Mouse (Mus musculus): ENCODE measurements around the gene Atp6v1g2. TPM values are rescaled to one million over a fixed set of nuclear protein-coding genes. Genes with fewer than 3 reads are reported as not detected.
A peak's percentile ranks its signal among the peaks of the same experiment; 100 is the strongest.
"Not testable (repeated sequence)": the region's sequence is repeated elsewhere in the genome, so short reads cannot be mapped to it uniquely, and the experiment has no call there.

The Atp6v1g2 gene
- total RNA-seq, 2 experiments from 2014 or later, result 1.9 to 2.3 TPM

DNA sequence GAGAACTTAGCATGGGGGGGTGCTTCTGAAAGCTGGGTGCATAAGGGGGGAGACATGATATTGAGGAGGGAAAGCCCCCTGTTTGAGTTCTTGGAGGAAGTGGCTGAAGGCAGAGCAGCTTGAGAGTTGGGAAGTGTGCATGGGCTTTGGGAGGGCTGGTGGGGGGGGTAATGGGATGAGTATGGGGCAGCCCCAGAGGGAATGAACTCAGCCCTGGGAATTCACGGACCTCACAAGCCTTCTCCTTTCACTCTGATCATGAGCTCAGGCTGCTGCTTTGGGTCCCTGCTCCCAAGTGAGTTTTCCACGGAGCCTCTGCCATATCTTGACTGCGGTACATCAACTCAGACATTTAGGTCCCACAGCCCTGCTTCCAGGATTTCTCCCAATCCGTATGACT is 31.0 kb upstream of the Atp6v1g2 start:
- DNase-seq, result no peak

DNA sequence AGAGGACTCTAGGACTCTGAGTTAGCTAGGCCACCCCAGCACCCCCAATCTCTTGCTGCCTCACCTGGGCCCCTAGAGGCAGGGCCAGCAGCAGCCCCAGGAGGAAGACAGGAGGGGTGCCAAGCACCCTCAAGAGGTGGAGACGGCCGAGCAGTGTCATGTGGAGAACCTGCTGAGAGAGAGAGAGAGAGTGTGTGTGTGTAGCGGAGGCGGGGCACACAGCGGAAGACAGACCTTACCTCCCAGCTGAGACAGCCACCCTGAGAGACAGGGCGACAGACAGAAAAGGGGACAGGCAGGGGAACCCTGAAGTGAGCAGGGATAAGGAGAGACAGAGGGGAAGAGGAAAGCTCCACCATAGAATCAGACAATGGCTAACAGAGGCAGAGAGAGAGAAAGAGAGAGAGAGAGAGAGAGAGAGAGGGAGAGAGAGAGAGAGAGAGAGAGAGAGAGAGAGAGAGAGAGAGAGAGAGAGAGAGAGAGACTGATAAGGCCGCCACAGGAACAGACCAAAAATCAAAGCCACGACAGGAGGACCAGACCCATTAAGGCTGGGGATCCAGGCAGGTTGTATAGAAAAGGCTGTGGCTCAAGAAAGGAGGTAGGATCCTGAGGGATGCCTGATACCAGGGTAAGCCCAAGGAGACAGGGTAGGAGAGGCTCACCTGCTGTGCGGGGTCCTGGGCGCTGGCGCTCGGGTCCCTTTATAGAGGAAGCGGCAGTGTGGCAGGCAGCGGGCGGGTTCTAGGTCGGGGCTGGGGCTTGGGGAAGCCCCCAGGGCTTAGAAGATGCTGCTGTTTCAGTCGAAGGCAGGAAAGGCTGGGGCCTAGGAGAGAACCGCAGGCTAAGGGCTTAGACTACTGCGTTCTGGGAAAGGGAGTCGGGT is 28.7 kb upstream of the Atp6v1g2 start, which contains the start of gene Lta:
Gene Lta (minus strand): TSS at position 858 of the 886 bp plus-strand sequence.
- no peak for DNase-seq

DNA sequence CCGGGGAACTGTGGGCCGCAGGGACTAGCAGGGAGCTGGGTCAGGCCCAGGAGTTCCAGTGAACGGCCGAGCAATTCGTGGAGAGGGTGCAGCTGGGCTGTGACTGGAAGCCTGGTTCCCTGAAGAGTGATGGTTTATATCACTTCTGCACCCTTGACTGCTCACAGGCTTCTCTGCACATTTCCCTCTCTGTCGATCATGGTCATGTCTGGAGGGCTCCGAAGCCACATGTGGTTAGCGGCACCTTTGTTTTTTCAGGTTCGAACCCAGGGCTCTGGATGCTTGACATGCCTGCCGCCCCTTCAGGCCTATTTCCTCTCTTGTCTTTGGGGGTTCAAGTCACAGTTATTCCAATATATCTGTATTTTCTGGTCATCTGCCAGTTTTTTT is 28.1 kb upstream of the Atp6v1g2 start:
- no peak for DNase-seq

DNA sequence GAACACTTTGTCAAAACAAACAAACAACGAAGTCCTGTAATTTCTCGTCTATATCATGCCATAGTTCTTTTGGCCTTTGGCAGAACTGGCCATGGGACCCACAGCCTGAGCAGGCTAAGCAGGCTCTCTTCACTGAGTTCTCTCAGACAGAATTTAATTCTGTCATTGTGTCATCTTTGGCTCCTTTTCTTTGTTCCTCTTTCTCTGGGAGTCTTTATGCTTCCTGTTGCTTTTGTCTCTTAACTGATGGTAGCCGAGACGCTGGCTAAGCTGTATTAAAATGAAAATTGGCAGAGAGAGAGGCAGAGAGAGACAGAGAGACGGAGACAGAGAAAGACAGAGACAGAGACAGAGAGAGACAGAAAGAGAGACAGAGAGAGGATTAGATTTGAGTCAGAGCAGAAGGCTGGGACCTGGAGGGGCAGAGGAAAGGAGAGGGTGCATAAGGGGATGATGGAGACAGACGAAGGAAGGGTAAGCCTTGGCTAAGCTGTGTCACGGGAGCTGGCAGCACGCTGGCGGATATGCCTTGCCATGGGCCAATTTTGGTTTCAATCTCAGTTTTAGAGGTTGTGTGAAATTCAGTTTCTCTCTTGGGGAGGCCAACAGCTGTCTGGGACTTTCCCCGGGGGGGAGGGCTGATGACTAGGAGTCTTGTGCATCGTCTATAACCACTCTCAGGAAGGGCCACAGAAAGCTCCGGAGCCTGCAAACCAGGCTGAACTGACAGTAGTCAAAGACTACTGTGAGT is 23.5 kb upstream of the Atp6v1g2 start:
- DNase-seq, result no peak

DNA sequence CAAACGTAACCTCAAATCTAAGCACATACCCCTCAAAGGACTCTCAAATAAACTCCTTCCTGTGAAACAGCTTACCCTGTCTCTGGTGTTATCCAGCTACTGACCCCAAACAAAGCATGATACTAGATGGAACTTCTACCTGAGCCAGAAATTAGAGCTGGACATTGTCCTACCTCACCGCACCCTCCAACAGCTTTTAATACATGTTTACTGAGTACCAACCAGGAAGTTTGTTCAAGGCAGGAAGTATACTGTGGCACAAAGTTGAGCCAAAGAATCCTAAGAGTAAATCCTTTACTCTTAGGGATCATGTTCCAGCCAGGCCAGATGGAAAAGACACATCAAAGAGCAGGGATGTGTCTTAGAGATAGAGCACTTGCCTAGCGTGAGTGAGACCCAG is 22.9 kb upstream of the Atp6v1g2 start:
- DNase-seq, result no peak

DNA sequence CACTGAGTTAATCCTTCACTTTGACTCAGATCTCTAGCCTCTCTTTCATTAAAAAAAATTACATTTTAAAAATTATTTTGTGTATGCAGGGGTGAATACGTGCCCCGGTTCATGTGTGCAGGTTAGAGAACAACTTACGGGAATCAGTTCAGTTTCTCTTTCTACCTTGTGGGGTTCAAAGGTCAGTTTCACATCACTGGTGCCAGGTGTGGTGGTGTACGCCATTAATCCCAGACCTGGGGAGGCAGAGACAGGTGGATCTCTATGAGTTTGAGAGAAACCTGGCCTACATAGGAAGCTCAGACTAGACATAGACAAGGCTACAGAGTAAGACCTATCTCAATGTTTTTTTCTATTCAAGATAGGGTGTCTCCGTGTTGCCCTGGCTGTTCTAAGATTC is 20.4 kb upstream of the Atp6v1g2 start:
- DNase-seq, result no peak

DNA sequence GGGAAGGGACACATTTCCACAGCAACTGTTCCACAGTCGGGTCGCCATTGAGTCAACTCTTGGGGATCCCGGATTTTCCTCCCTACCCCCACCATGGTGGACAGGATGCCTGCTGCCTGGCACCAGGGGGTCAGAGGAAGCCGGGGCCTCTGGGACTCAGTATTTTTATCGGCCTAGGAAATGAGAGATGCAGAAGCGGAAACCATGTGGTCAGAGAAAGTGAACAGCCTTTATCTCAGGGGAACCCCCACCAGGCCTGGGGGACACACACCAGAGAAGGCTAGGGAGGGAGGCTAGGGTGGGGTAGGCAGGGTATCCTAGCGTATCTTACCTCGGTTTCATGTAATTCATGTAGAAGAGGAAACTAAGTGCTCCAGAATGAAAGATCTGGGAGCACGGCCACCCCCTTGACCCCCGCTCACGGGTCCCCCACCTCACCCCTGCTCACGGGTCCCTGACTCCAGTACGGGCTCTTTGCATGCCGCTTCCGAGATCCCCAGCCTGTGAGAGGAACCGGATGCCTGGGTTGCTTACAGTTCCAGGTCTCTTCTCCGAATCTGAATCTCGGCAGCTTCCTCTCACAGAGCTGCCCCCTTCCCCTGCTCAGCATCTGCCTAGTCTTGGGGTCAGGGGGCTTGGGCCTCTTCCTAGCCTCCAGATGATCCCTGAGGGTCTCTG is 14.8 kb upstream of the Atp6v1g2 start:
- DNase-seq, result no peak

DNA sequence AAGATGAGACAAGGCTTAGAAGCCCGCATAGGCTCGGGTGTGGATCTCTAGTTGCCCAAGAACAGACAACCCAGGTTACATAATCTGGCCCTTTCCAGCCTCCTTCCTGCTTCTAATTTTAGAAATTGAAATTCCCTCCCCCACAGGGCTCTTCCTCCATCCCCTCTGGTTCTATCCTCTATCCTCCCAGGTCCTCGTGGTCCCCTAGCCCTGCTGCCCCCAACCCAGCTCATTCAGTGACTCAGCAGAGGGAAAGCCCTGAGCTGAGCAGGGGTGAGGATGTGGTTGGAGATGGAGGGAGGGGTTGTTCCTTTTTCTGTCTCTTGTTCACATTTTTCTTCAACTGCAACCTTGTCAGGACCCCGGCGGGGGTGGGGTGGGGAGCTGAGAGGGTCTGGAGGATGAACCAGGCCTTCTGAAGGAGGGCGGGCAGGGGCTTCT is 13.8 kb upstream of the Atp6v1g2 start:
- DNase-seq, result no peak

DNA sequence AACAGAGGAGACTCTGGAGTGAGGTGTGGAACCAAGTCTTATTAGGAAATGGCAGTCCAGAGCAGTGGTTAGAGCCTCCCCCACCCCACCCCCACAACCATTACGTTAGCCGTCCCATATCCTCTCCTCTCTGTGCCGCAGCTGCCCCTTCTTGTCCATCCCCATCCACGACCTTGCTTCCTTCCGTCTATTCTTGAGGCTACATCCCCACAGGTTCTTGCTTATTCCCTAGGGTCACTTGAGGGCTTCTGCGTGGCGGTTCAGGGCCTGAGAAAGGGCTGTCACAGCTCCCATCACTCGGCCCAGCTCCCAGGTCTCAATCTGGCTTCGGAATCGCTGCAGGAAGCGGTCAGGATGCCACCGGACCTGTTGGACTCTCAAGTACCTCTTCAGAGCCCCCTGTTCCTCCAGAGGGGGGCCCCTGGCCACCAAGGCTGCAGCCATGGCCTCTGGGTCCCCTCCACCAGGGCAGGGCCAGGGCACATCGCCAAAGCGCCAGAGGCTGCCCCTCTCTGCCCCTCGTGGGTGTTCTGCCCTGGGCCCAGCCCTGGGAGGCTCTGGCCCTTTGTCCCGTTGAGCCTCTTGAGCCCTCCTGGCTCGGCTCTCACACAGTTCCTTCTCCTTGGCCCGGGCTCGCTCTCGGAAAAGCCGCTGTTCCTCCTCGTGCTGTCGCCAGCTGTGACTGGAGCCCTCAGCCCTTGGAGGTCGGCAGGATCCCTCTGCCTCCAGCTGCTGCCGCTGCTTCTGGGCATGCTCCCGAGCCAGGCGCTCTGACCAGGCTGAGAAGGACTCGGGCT is 13.1 kb upstream of the Atp6v1g2 start, which contains the start of gene Gm16181:
Gene Gm16181 (plus strand): TSS at position 679 of the 797 bp plus-strand sequence.
- DNase-seq, result peak; percentile 56

DNA sequence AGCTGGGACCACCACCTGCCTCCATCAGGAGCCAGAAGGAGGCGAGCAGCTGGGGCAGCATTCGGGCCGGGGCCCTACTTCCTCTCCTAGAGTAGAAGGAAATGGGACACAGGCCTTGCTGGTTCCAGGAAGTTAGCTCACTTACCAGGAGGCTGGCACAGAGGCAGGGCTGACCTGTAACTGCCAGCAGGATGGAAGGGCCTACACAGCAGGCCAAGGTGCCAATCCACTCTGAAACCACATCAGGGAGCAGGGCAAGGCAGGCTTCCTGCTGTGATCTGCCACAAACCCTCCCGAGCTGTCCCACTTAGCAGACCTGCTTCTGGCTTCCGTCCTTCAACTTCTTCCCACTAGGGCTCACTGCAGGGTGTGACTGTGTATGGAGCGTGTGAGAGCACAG is 11.2 kb upstream of the Atp6v1g2 start:
- DNase-seq, result no peak

DNA sequence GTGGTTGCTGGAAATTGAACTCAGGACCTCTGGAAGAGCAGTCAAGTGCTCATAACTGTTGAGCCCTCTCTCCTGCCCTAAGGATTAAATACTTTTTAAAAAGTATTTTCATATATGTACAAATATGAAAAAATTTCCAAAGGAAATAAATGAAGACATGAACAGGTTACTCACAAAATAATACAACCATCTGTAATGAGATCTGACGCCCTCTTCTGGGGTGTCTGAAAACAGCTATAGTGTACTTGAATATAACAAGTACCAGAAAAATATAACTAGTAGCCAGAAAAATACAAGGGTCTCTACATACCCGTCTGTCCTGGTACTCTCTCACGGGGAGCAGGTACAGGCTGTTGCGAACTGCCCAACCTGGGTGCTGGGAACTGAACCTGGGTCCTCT is 8.8 kb upstream of the Atp6v1g2 start:
- DNase-seq, result no peak

DNA sequence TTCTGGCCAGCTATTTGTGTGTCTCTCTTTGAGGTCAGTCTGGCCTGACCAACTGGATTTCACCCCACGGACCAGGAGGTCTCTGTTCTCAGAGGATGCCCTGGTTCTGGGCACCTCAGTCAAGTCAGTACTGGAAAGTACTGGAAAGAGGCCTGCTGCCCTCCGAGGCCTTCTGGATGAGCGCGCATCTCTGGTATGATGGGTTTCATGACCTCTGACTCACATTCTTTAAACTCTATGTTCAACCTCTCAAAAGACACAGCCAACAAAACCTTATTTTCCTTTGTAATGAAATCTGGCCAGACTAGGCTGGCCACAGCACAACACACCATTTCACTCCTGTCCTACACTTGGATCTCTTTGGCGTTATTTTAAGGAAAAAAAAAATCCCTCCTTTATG is 8.0 kb upstream of the Atp6v1g2 start:
- no peak for DNase-seq

DNA sequence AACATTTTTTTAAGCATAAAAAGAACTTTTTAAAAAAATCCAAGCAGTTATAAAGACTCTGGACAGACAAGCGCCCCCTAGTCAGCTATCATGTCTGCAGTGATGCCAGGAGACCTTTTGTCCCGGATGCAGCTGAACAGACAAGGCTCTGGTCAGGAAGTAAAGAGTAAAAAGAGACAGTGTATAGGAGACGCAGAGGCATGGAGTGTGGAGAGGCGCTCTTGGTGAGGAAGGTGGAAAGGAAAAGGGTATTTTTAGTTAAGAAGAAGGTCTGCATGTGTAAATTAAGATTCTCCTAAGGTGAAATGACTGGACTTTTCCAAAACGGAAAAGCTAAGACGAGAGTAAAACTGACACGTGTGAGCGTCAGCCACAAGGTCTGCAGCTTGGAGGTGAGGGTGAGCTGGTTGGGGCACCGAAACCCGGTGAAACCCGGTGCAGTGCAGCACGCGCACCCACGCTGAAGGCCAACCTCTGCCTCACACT is 6.9 kb upstream of the Atp6v1g2 start:
- DNase-seq, result no peak

DNA sequence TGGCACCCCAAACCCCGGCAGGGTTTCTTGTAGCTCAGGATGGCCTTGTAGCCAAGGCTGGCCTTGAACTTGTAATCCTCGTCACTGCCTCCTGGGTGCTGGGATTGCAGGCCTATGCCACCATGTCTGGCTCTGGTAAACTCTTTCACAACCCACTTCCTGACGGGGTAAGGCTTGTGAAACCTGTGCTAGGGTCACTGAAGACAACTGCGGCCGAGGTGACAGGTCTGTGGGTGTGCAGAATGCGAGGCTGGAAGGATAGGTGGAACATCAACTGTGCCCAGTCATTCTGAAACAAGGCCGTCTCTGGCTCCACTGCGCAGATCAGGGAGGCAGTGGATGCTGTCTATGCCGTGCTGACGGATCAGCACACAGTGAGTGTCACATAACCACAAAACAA is 2.4 kb upstream of the Atp6v1g2 start:
- no peak for DNase-seq

DNA sequence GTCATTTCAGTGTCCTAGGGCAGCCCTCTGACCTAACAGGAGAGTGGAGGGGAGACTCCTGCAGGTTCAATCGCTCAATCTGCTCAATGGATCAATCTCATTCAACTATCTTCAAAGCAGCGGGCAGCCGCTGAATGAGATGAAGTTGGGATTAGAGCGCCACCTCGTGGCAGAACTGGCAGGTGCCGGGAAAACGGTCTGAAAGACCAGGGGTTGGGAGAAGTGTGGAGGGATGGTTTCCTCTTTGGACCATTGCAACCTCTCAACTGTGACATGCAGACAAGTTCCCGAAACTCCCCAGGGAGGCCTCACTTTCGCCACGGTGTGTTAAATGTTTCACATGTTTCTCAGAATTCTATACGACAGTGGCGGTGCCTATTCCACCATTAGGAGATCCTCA is 1.4 kb upstream of the Atp6v1g2 start:
- peak; percentile 65 for DNase-seq

DNA sequence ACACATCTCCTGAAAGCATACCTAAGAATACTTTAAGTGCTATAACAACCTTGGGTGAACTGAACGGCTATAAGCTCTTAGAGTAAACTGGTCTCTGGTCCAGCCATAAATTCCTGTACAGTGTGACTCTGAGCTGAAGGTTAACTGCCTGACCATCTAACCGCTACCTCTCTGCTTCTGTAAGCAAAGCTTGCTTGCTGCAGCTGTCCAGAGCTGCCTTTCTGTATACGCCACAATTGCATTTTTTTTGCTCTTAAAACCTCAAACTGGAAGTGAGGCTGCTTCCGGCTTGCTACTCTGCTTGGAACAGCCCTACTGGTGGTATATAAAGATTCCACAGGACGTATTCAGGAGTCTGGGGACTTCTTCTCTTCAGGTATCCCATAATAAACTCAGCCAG is 801 bp upstream of the Atp6v1g2 start:
- DNase-seq, result no peak

DNA sequence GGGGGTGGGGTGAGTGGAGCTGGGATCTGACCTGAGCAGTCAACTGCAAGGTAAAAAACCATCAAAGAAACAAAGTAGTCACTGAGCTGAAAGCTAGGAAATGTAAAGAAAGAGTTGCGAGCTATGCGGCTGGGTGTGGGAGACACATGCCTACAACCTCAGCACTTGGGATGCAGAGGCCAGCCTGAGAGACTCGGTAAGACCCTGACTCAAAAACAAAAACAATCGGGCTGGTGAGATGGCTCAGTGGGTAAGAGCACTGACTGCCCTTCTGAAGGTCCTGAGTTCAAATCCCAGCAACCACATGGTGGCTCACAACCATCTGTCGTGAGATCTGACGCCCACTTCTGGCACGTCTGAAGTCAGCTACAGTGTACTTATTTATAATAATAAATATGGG is 630 bp downstream of the Atp6v1g2 start:
- not testable (repeated sequence) for DNase-seq

DNA sequence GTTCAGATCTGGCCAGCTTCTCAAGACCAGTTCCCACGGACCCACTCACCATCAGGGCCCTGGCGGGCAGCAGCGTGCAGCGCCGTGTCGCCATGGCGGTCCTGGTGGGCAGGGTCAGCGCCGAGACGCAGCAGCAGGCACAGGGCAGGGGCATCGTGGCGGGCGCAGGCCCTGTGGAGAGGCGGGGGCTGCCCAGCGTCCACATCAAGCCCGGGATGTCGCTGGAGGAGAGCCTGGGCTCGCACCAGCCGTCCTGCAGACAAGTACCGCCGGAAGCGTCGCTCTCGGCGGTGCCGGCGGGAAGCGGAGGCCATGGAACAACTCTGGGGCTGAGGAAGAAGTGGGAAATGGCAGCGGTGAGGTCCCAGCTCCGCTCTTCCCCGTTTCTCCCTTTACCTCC is 1.4 kb downstream of the Atp6v1g2 start:
- DNase-seq, result no peak

DNA sequence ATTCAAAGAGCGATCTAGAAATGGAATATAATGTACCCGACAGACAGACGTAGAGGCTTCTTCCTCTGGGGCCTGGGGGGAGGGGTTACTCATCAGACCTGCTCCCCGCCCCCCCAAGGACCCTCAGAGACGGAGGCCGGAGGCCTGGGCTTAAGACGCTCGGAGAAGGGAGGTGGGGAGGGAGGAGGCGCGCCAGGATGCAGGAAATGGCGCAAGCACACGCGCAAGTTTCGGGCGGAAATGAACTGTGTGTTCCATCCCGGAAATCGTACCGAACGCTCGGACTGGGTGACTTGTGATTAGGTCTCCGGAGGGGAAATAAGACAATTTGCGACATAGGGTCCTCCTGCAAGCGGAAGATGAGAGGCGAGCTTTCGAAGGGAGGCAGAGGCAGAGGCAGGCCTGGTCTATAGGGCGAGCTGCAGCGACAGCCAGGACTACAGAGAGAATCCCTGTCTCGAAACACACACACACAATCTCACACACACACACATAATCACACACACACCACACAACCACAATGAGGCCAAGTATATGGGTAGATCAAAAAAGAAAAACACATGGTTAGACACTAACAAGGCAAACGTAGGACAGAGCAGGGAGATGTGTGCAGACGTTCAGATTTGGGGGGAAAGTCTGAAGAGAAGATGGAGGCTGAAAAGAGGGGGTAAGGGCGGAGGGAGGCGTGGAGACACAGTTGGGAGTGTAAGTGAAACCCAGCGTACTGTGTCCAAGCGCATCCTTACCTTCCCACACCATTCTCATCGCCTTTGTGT is 2.3 kb downstream of the Atp6v1g2 start, which contains the start of gene Nfkbil1:
Gene Nfkbil1 (minus strand): TSS at position 179 of the 776 bp plus-strand sequence.
- DNase-seq, result peak; percentile 90

DNA sequence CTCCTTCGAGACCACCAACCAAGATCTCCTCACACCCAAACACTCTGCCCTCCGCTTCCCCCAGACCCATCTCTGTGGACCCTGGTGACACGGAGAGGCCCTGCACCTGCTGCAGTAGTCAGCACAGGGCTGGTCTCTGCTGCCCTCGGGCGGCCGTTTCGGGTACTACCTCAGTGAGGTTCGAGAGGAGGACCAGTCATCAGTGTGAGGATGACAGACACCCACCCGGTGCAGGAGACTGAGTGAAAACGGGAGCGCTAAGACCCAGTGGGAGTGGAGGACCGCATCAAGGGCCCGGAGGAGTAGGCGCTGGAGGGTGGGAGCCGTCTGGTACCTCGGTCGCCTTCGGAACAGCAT is 2.9 kb downstream of the Atp6v1g2 start:
- DNase-seq, result peak; percentile 89

DNA sequence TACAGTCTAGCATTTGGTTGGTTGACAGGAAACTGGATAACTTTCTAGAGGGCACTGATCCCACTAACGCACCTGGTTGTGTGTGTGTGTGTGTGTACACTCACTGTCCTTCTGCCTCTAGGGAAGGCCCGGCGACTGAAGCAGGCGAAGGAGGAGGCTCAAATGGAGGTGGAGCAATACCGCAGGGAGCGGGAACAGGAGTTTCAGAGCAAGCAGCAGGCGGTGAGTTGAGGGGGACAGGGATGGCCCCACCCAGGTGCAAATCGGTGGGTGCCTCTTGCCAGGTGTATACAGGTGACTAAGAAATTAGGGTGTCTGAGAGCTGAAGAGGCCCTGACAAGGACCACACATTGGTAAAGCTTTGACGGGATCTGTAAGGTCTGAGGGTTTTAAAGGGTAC is 3.5 kb downstream of the Atp6v1g2 start:
- DNase-seq, result no peak
